Mouse (Mus musculus) C2C12 (cell line): Measurements from ENCODE around the gene Olfr157.

Experiments
- CEBPB ChIP-seq: IDR thresholded peaks from one replicate; pipeline ENCODE4 v1.6.1; 2011; ENCODE audit warnings: low read depth, mild to moderate bottlenecking, control low read depth, moderate library complexity
- CTCF ChIP-seq: IDR thresholded peaks from one replicate; pipeline ENCODE4 v1.5.1; 2011; ENCODE audit not compliant: control insufficient read depth, insufficient read depth, insufficient read length
- MAX ChIP-seq: IDR thresholded peaks from one replicate; pipeline ENCODE4 v1.6.1; 2011; ENCODE audit warnings: mild to moderate bottlenecking, control low read depth
- MYOD1 ChIP-seq: IDR thresholded peaks from one replicate; pipeline ENCODE4 v1.6.1; 2011; ENCODE audit warnings: low read depth; ENCODE audit not compliant: control insufficient read depth, insufficient read length
- MYOG ChIP-seq: IDR thresholded peaks from one replicate; pipeline ENCODE4 v1.6.1; 2011; ENCODE audit not compliant: control insufficient read depth, insufficient read length; ENCODE audit errors: extremely low read depth
- USF1 ChIP-seq: IDR thresholded peaks from one replicate; pipeline ENCODE4 v1.6.1; 2011; ENCODE audit warnings: low read depth, mild to moderate bottlenecking, control low read depth, moderate library complexity

GRCm38 (mm10) chr4:43878121-43878776 is 38.2 kb upstream of the Olfr157 start:
- TF ChIP-seq CTCF, result no peak
- TF ChIP-seq USF1, result no peak
- no peak for TF ChIP-seq MYOD1
- TF ChIP-seq MAX, result no peak
- no peak for TF ChIP-seq CEBPB
- no peak for TF ChIP-seq MYOG
